Mouse (Mus musculus) heart, embryonic 13.5 days (tissue): ENCODE data around the gene Pla2g3. TPM values are rescaled to one million over a fixed set of nuclear protein-coding genes. Genes with fewer than 3 reads are reported as not detected.

Source experiments
- ATAC-seq: fragments of 200-750 bp; cut with Nextera tagmentation; 2 replicates; pipeline ENCODE4 v1.8.0; 2017; ENCODE audit warnings: moderate TSS enrichment; ENCODE audit not compliant: insufficient number of reproducible peaks, low FRiP score, low TSS enrichment; ENCODE audit errors: extremely low read depth
- H3K27ac ChIP-seq: fragments of 300-500 bp; sonication (generic); replicated peaks from 2 replicates; pipeline ENCODE4 v1.5.1; 2015; ENCODE audit warnings: moderate library complexity, mild to moderate bottlenecking, inconsistent platforms
- H3K27me3 ChIP-seq: fragments of 300-500 bp; sonication (generic); replicated peaks from 2 replicates; pipeline ENCODE4 v1.6.1; 2015; ENCODE audit warnings: mild to moderate bottlenecking, inconsistent platforms
- H3K36me3 ChIP-seq: fragments of 300-500 bp; sonication (generic); 2 replicates; pipeline ENCODE4 v1.6.1; 2015; ENCODE audit warnings: mild to moderate bottlenecking, inconsistent platforms
- H3K4me1 ChIP-seq: fragments of 300-500 bp; sonication (generic); 2 replicates; pipeline ENCODE4 v1.6.1; 2015; ENCODE audit warnings: inconsistent platforms
- H3K4me2 ChIP-seq: fragments of 300-500 bp; sonication (generic); 2 replicates; pipeline ENCODE4 v1.6.1; 2015; ENCODE audit warnings: inconsistent platforms, mild to moderate bottlenecking, moderate library complexity
- H3K4me3 ChIP-seq: fragments of 300-500 bp; sonication (generic); 2 replicates; pipeline ENCODE4 v1.5.1; 2015; ENCODE audit warnings: moderate library complexity, mild to moderate bottlenecking, inconsistent platforms
- H3K9ac ChIP-seq: fragments of 300-500 bp; sonication (generic); 2 replicates; pipeline ENCODE4 v1.6.1; 2015; ENCODE audit warnings: inconsistent platforms, mild to moderate bottlenecking, moderate library complexity
- H3K9me3 ChIP-seq: fragments of 300-500 bp; sonication (generic); 2 replicates; pipeline ENCODE4 v1.6.1; 2016; ENCODE audit warnings: inconsistent platforms
- WGBS: fragments of 180-500 bp; shearing (Covaris S2); methylation state at CpG from one replicate; pipeline ENCODE4 v1.1.7; 2015; ENCODE audit warnings: mixed read lengths; 5-methylcytosine and 5-hydroxymethylcytosine counted together
- polyA plus RNA-seq: library from polyadenylated mRNA; unstranded; fragments of >200 nt; fragmentation: Nextera tagmentation; extraction: Ambion mirVana; gene quantifications from 2 replicates; pipeline ENCODE4 v1.2.1, GENCODE M21; 2015

Pla2g3 gene
- polyA plus RNA-seq, 1 experiment from 2014 or later: 0.16 TPM

DNA sequence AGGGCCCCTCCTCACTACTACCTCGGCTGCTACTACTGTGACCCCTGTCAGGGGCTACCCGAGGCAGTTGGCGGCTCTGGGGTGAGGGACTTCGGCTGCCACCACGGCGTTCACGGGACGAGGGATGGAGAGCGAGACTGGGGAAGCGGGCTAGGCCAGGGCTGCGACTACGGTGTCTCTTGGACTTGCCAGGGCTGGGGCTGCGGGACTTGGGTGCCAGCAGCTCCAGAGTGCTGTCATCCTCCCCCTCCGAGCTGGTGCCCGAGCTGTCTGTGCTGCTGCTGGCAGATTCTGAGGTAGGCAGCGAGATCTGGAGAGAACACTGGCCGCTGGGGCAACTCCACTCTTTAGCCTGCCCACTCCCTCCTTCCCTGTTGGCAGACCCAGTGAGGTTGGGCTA lies 6.8 kb downstream of the Pla2g3 start:
- no peak overlapping the region for H3K9ac ChIP-seq
- H3K4me3 ChIP-seq: no peak overlapping the region
- H3K9me3 ChIP-seq: no peaks in the 10 kb centered on the region
- H3K27ac ChIP-seq: no peak overlapping the region
- no peak for ATAC-seq
- H3K36me3 ChIP-seq: 0 out of 2 replicates have a peak, but pooled peaks cover 3% of the 10 kb centered on the region
- WGBS: 74% methylated on average over 17 of the region's 17 CpGs
- no peaks in the 10 kb centered on the region for H3K27me3 ChIP-seq
- H3K4me2 ChIP-seq: no peak overlapping the region
- H3K4me1 ChIP-seq: peaks cover 8% of the 10 kb centered on the region; the same call in 1 of the 2 replicates

DNA sequence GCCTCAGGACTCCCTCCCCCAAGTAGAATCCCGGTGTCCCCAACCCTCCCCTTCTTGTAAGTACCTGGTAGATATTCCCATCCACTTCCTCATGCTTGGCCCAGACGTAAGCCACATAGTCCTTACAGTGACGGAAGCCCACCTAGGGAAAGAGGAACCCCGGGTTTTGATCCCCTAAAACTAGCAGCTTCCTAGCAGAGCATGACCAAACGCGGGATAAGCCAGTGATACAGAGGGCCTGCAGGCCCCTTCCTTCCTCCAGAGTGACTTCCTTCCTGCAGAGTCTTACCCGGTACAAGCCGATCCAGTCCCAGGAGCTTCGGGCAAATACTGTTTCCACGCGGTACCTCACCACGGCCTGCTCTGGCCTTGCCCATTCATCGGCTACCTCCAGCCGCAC lies 7.4 kb downstream of the Pla2g3 start:
- no peak for ATAC-seq
- H3K4me1 ChIP-seq: peaks cover 8% of the 10 kb centered on the region; the same call in 1 of the 2 replicates
- 82% methylated on average over 14 of the region's 14 CpGs for WGBS

DNA sequence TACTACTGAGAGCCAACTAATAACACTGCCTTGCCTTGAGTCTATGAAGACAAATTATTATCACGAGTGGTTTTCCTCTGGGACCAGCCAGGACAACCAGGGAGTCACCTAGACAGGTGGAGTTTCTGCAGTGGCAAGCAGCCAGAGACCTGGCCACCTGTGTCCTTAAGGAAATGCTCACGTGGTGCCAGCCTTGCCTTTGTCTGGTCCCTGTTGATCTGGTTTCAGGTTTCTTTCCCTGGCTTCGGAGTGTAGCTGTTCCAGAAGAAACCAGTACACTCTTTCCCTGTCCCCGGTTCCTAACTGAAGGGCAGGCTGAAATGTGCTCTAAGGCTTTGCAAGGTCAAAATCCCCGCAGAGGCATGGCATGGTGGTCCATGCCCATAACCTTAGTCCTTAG lies 8.7 kb downstream of the Pla2g3 start:
- Histone ChIP-seq H3K4me2 (no peak overlapping the region), H3K27ac (no peak overlapping the region), H3K36me3 (0 out of 2 replicates have a peak, but pooled peaks cover 3% of the 10 kb centered on the region), H3K9ac (no peak overlapping the region), H3K4me3 (no peak overlapping the region), H3K4me1 (peaks cover 8% of the 10 kb centered on the region; the same call in 1 of the 2 replicates), H3K9me3 (no peaks in the 10 kb centered on the region), H3K27me3 (no peaks in the 10 kb centered on the region; the same call in 1 of the 2 replicates)
- WGBS: 48% methylated on average over 5 of the region's 5 CpGs
- ATAC-seq: no peak

More for the DNA sequence above, 7.4 kb downstream of the Pla2g3 start:
- Histone ChIP-seq H3K4me3 (no peak overlapping the region), H3K27me3 (no peaks in the 10 kb centered on the region), H3K27ac (no peak overlapping the region), H3K9me3 (no peaks in the 10 kb centered on the region), H3K9ac (no peak overlapping the region), H3K4me2 (no peak overlapping the region), H3K36me3 (0 out of 2 replicates have a peak, but pooled peaks cover 3% of the 10 kb centered on the region)

- Histone ChIP-seq H3K9me3 (no peaks in the 10 kb centered on the region), H3K36me3 (0 out of 2 replicates have a peak, but pooled peaks cover 3% of the 10 kb centered on the region), H3K4me3 (no peak overlapping the region), H3K27ac (no peak overlapping the region), H3K9ac (no peak overlapping the region), H3K27me3 (peaks cover 1% of the 10 kb centered on the region; the same call in 1 of the 2 replicates), H3K4me1 (peaks cover 8% of the 10 kb centered on the region; the same call in 1 of the 2 replicates), H3K4me2 (no peak overlapping the region)
- WGBS: 84% methylated on average over 1 of the region's 1 CpGs
- ATAC-seq: no peak
Measured at GRCm38 (mm10) chr11:3497296-3497695, 9.2 kb downstream of the Pla2g3 start.

GRCm38 (mm10) chr11:3502057-3502456 lies 14.0 kb downstream of the Pla2g3 start:
- peaks cover 9% of the 10 kb centered on the region for H3K27me3 ChIP-seq
- H3K27ac ChIP-seq: no peak overlapping the region
- peaks cover 25% of the 10 kb centered on the region for H3K4me1 ChIP-seq
- H3K4me3 ChIP-seq: no peak overlapping the region
- 67% methylated on average over 17 of the region's 17 CpGs for WGBS
- H3K9ac ChIP-seq: no peak overlapping the region
- H3K9me3 ChIP-seq: no peaks in the 10 kb centered on the region
- H3K4me2 ChIP-seq: no peak overlapping the region
- no peak for ATAC-seq
- peaks cover 7% of the 10 kb centered on the region; the same call in 1 of the 2 replicates for H3K36me3 ChIP-seq

DNA sequence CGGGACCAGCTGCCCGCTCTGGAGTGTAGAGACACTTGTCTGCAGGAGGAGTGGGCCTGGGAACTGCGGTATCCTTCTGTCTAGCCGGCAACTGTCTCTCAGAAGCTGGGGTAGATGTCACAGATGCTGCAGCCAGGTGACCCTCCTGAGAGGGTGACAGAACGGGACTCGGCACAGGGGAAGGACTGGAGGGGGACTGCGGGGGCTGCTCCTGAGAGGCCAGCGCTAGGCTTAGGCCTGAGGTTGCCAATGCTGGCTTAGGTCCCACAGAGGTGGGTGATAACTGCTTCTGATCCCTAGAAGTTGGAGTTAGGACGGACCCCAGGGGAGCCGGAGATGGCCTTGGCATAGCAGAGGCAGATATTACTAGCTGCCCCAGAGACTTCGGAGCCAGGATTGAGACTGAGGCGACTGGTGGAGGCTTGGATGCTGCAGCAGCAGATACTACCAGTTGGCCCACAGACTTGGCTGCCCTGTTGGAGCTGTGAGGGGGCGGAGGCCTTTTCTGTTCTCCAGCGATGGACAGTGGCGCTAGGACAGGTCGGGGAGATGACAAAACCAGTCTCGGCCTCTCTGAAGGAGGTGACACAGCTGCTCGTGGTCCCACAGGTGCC lies 14.5 kb downstream of the Pla2g3 start:
- 74% methylated on average over 18 of the region's 18 CpGs for WGBS
- no peaks in the 10 kb centered on the region for H3K9me3 ChIP-seq

GRCm38 (mm10) chr11:3503755-3504693 lies 15.9 kb downstream of the Pla2g3 start:
- no peak for ATAC-seq
- Histone ChIP-seq H3K9me3 (no peaks in the 10 kb centered on the region), H3K27me3 (peaks cover 9% of the 10 kb centered on the region), H3K9ac (peak overlapping the region; percentile 82), H3K4me2 (peak overlapping the region; percentile 65), H3K4me3 (peak overlapping the region; percentile 53), H3K4me1 (peaks cover 37% of the 10 kb centered on the region), H3K27ac (peak overlapping the region; percentile 58), H3K36me3 (peaks cover 4% of the 10 kb centered on the region; the same call in 1 of the 2 replicates)
- WGBS: 53% methylated on average over 11 of the region's 11 CpGs

More for the DNA sequence above, 14.5 kb downstream of the Pla2g3 start:
- Histone ChIP-seq H3K4me3 (no peak overlapping the region), H3K27me3 (peaks cover 9% of the 10 kb centered on the region), H3K9ac (no peak overlapping the region), H3K36me3 (peaks cover 7% of the 10 kb centered on the region; the same call in 1 of the 2 replicates), H3K4me2 (no peak overlapping the region), H3K4me1 (peaks cover 25% of the 10 kb centered on the region), H3K27ac (no peak overlapping the region)
- ATAC-seq: no peak

DNA sequence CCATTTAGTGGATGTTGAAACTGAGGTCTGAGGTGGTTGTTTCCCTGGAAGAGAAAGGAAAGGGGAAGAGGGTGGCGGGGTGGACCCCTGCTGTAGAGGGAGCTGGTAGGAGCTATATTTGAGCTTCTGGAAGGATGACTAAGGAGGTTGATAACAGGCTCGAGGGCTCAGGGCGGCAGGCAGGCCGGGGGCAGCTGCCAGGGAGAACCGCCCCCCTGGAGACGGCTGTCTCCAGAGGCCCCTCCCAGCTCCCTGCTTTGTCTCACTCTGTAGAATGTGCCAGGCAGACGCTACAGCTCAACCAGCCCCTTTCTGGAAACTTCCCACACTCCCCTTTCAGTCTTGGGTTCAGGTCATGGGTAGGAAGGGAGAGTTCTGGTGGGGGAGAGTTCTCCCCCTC lies 20.1 kb downstream of the Pla2g3 start:
- Histone ChIP-seq H3K4me2 (peak overlapping the region; percentile 5; the same call in 1 of the 2 replicates), H3K4me3 (no peak overlapping the region), H3K4me1 (peaks cover 50% of the 10 kb centered on the region), H3K36me3 (no peaks in the 10 kb centered on the region), H3K27ac (peak overlapping the region; percentile 92), H3K27me3 (no peaks in the 10 kb centered on the region), H3K9ac (0 out of 2 replicates have a peak overlapping the region, but pooled peaks have one; percentile 14), H3K9me3 (no peaks in the 10 kb centered on the region)
- no peak for ATAC-seq
- WGBS: 21% methylated on average over 7 of the region's 7 CpGs

DNA sequence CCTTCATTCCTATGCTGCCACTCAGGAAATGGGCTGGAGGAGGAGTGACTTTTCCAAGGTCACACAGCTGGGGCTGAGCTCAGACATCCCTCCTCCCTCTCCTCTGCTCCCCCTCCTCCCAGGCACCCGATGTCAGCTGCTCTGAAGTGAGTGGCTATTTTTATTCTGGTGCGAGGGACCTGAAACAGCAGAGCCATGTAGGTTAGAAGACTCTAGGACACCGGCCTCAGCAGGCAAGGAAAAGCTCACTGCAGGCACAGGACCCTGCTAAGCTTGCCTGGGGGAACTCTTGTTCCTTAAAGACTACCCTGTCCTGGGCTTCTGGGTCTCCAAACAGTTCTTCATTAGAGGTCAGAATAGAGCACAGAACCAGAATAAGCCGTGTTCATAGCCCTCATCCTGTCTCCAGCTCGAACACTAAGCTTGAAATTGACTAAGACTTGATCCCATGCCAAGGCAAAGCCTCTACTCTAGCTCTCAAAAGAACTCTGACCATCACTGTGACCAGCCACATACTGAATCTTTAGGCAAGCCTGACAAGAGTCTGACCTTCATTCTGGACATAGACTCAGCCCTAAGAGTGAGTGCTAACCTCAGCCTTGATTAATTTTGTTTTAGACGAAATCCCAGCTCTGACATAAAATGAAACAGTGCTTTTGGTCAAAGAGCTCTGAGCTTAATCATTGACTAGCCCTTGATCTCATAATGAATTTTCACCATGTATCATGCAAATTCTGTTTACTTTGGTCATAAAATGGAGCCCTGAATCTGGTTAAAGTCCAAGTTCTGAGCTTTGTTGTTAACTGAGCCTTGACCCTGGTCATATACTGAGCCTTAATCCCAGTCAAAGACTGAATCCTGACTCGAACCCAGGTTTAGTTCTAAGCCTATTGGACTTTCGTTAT lies 21.3 kb downstream of the Pla2g3 start:
- ATAC-seq: no peak
- H3K4me1 ChIP-seq: peaks cover 43% of the 10 kb centered on the region
- peak overlapping the region; percentile 92 for H3K27ac ChIP-seq
- 44% methylated on average over 8 of the region's 8 CpGs for WGBS
- H3K4me2 ChIP-seq: peak overlapping the region; percentile 36; the same call in 1 of the 2 replicates
- no peaks in the 10 kb centered on the region for H3K36me3 ChIP-seq
- peak overlapping the region; percentile 57; the same call in 1 of the 2 replicates for H3K9ac ChIP-seq
- no peak overlapping the region for H3K4me3 ChIP-seq
- no peaks in the 10 kb centered on the region for H3K9me3 ChIP-seq
- no peaks in the 10 kb centered on the region for H3K27me3 ChIP-seq

GRCm38 (mm10) chr11:3510321-3510720 lies 22.2 kb downstream of the Pla2g3 start:
- peak overlapping the region; percentile 92 for H3K27ac ChIP-seq
- no peaks in the 10 kb centered on the region for H3K27me3 ChIP-seq
- WGBS: 80% methylated on average over 2 of the region's 2 CpGs
- peaks cover 38% of the 10 kb centered on the region for H3K4me1 ChIP-seq
- H3K4me3 ChIP-seq: no peak overlapping the region
- no peak overlapping the region for H3K4me2 ChIP-seq
- H3K9me3 ChIP-seq: no peaks in the 10 kb centered on the region
- no peak overlapping the region for H3K9ac ChIP-seq
- H3K36me3 ChIP-seq: no peaks in the 10 kb centered on the region
- no peak for ATAC-seq
